Mouse (Mus musculus) adrenal gland, postnatal 10 days (tissue): Measurements from ENCODE around the gene Zdhhc13. TPM values are rescaled to one million over a fixed set of nuclear protein-coding genes. Genes with fewer than 3 reads are reported as not detected.
A peak's percentile ranks its signal among the peaks of the same experiment; 100 is the strongest.

Source experiments
- DNase-seq: peaks from one replicate; pipeline ENCODE4 v3.0.0; 2021; ENCODE audit warnings: mixed read lengths
- total RNA-seq, 2 experiments: library from RNA; stranded (reverse); gene quantifications; 2 replicates each; pipeline ENCODE4 v1.2.3; 2021

The Zdhhc13 gene
- total RNA-seq, 2 experiments from 2014 or later, result 8.9 to 10.3 TPM

GRCm38 (mm10) chr7:48842353-48842752 is 53.5 kb downstream of the Zdhhc13 start:
- peak; percentile 12 for DNase-seq

- DNase-seq, result no peak
Measured at GRCm38 (mm10) chr7:48843541-48843940, 54.7 kb downstream of the Zdhhc13 start.

- DNase-seq, result no peak
Measured at GRCm38 (mm10) chr7:48845213-48845973, 56.6 kb downstream of the Zdhhc13 start.

GRCm38 (mm10) chr7:48846755-48847154 is 58.0 kb downstream of the Zdhhc13 start:
- DNase-seq, result no peak

- DNase-seq, result no peak
Measured at GRCm38 (mm10) chr7:48847820-48848650, 59.2 kb downstream of the Zdhhc13 start, which contains the start of gene Csrp3. Gene Csrp3 (minus strand): TSS chr7:48848033.

GRCm38 (mm10) chr7:48851529-48852104 is 62.8 kb downstream of the Zdhhc13 start:
- no peak for DNase-seq

GRCm38 (mm10) chr7:48853496-48853895 is 64.7 kb downstream of the Zdhhc13 start:
- DNase-seq, result no peak

GRCm38 (mm10) chr7:48855461-48855860 is 66.7 kb downstream of the Zdhhc13 start:
- DNase-seq, result no peak

GRCm38 (mm10) chr7:48858257-48858656 is 69.5 kb downstream of the Zdhhc13 start:
- DNase-seq, result no peak

- DNase-seq, result no peak
Measured at GRCm38 (mm10) chr7:48859362-48859761, 70.6 kb downstream of the Zdhhc13 start.

- no peak for DNase-seq
Measured at GRCm38 (mm10) chr7:48860948-48861347, 72.1 kb downstream of the Zdhhc13 start.

- no peak for DNase-seq
Measured at GRCm38 (mm10) chr7:48861796-48862195, 73.0 kb downstream of the Zdhhc13 start.

GRCm38 (mm10) chr7:48864199-48864598 is 75.4 kb downstream of the Zdhhc13 start:
- DNase-seq, result no peak

- no peak for DNase-seq
Measured at GRCm38 (mm10) chr7:48864671-48865458, 76.1 kb downstream of the Zdhhc13 start.

- DNase-seq, result no peak
Measured at GRCm38 (mm10) chr7:48867576-48867975, 78.8 kb downstream of the Zdhhc13 start.

GRCm38 (mm10) chr7:48870144-48870543 is 81.3 kb downstream of the Zdhhc13 start:
- DNase-seq, result no peak

- DNase-seq, result no peak
Measured at GRCm38 (mm10) chr7:48870579-48871180, 81.9 kb downstream of the Zdhhc13 start.

GRCm38 (mm10) chr7:48871292-48871691 is 82.5 kb downstream of the Zdhhc13 start:
- no peak for DNase-seq

GRCm38 (mm10) chr7:48875096-48875495 is 86.3 kb downstream of the Zdhhc13 start:
- no peak for DNase-seq

- DNase-seq, result peak; percentile 55
Measured at GRCm38 (mm10) chr7:48876526-48876925, 87.7 kb downstream of the Zdhhc13 start.
